Mouse (Mus musculus): ENCODE measurements around the gene Cgref1. TPM values are rescaled to one million over a fixed set of nuclear protein-coding genes. Genes with fewer than 3 reads are reported as not detected.

Gene Cgref1
- polyA plus RNA-seq, 1 experiment from 2014 or later = 9.2 TPM

GRCm38 (mm10) chr5:30944344-30944743 is 1.0 kb downstream of the Cgref1 start:
- Histone ChIP-seq H3K27ac (no peak overlapping the region), H3K4me3 (no peak overlapping the region; the same call in 1 of the 2 replicates), H3K27me3 (no peaks in the 10 kb centered on the region; the same call in none of the 2 replicates), H3K36me3 (ENCODE audit: poor library complexity, severe bottlenecking) (no peaks in the 10 kb centered on the region), H3K9ac (no peak overlapping the region), H3K4me2 (no peak overlapping the region), H3K9me3 (replicated peaks) (no peaks in the 10 kb centered on the region), H3K4me1 (peaks cover 10% of the 10 kb centered on the region)
- no peak for ATAC-seq
- WGBS = 85% methylated on average over 6 of the region's 6 CpGs

GRCm38 (mm10) chr5:30943004-30943403 is 2.4 kb downstream of the Cgref1 start:
- Histone ChIP-seq H3K9ac (no peak overlapping the region), H3K9me3 (replicated peaks) (no peaks in the 10 kb centered on the region), H3K36me3 (ENCODE audit: poor library complexity, severe bottlenecking) (no peaks in the 10 kb centered on the region), H3K27me3 (no peaks in the 10 kb centered on the region; the same call in 1 of the 2 replicates), H3K27ac (no peak overlapping the region), H3K4me2 (no peak overlapping the region), H3K4me1 (peaks cover 5% of the 10 kb centered on the region; the same call in 1 of the 2 replicates), H3K4me3 (no peak overlapping the region)
- ATAC-seq = no peak
- 87% methylated on average over 2 of the region's 2 CpGs for WGBS

GRCm38 (mm10) chr5:30934725-30935461 is 10.5 kb downstream of the Cgref1 start:
- Histone ChIP-seq H3K4me3 (no peak overlapping the region), H3K4me2 (no peak overlapping the region), H3K27ac (no peak overlapping the region), H3K36me3 (ENCODE audit: poor library complexity, severe bottlenecking) (no peaks in the 10 kb centered on the region), H3K9me3 (replicated peaks) (no peaks in the 10 kb centered on the region), H3K27me3 (no peaks in the 10 kb centered on the region), H3K4me1 (0 out of 2 replicates have a peak, but pooled peaks cover 3% of the 10 kb centered on the region), H3K9ac (no peak overlapping the region)
- WGBS = 90% methylated on average over 5 of the region's 5 CpGs
- no peak for ATAC-seq

- Histone ChIP-seq H3K4me3 (no peak overlapping the region), H3K9me3 (replicated peaks) (no peaks in the 10 kb centered on the region), H3K9ac (no peak overlapping the region), H3K36me3 (ENCODE audit: poor library complexity, severe bottlenecking) (no peaks in the 10 kb centered on the region), H3K4me1 (0 out of 2 replicates have a peak, but pooled peaks cover 3% of the 10 kb centered on the region), H3K4me2 (no peak overlapping the region), H3K27ac (no peak overlapping the region), H3K27me3 (no peaks in the 10 kb centered on the region)
- no peak for ATAC-seq
- 75% methylated on average over 5 of the region's 5 CpGs for WGBS
These were observed 11.7 kb downstream of the Cgref1 start for GRCm38 (mm10) chr5:30933705-30934104.

GRCm38 (mm10) chr5:30931378-30931777 is 14.0 kb downstream of the Cgref1 start:
- Histone ChIP-seq H3K4me3 (no peak overlapping the region), H3K9me3 (replicated peaks) (no peaks in the 10 kb centered on the region), H3K27me3 (no peaks in the 10 kb centered on the region), H3K4me1 (0 out of 2 replicates have a peak, but pooled peaks cover 3% of the 10 kb centered on the region), H3K27ac (no peak overlapping the region), H3K9ac (no peak overlapping the region), H3K4me2 (no peak overlapping the region), H3K36me3 (ENCODE audit: poor library complexity, severe bottlenecking) (no peaks in the 10 kb centered on the region)
- WGBS = 89% methylated on average over 4 of the region's 4 CpGs
- no peak for ATAC-seq

GRCm38 (mm10) chr5:30930846-30931245 is 14.5 kb downstream of the Cgref1 start:
- Histone ChIP-seq H3K4me3 (no peak overlapping the region), H3K27ac (no peak overlapping the region), H3K4me2 (no peak overlapping the region), H3K4me1 (0 out of 2 replicates have a peak, but pooled peaks cover 3% of the 10 kb centered on the region), H3K9me3 (replicated peaks) (no peaks in the 10 kb centered on the region), H3K9ac (peak overlapping the region; percentile 16; the same call in 1 of the 2 replicates), H3K27me3 (no peaks in the 10 kb centered on the region), H3K36me3 (ENCODE audit: poor library complexity, severe bottlenecking) (no peaks in the 10 kb centered on the region)
- ATAC-seq = no peak
- 80% methylated on average over 6 of the region's 6 CpGs for WGBS

- no peaks in the 10 kb centered on the region for H3K27me3 ChIP-seq
- H3K4me2 ChIP-seq = no peak overlapping the region
- H3K36me3 ChIP-seq (ENCODE audit: poor library complexity, severe bottlenecking) = no peaks in the 10 kb centered on the region
- ATAC-seq = peak; percentile 29; the same call in 1 of the 2 replicates
- 0 out of 2 replicates have a peak, but pooled peaks cover 3% of the 10 kb centered on the region for H3K4me1 ChIP-seq
- H3K9ac ChIP-seq = 0 out of 2 replicates have a peak overlapping the region, but pooled peaks have one; percentile 16
- WGBS = 51% methylated on average over 4 of the region's 4 CpGs
- no peak overlapping the region for H3K27ac ChIP-seq
- no peak overlapping the region for H3K4me3 ChIP-seq
- H3K9me3 ChIP-seq (replicated peaks) = no peaks in the 10 kb centered on the region
These were observed 15.3 kb downstream of the Cgref1 start for GRCm38 (mm10) chr5:30930121-30930520.

- peak; percentile 61; the same call in 1 of the 2 replicates for ATAC-seq
- Histone ChIP-seq H3K9ac (no peak overlapping the region), H3K27me3 (no peaks in the 10 kb centered on the region), H3K4me2 (peak overlapping the region; percentile 27), H3K4me3 (no peak overlapping the region), H3K9me3 (replicated peaks) (no peaks in the 10 kb centered on the region), H3K4me1 (0 out of 2 replicates have a peak, but pooled peaks cover 3% of the 10 kb centered on the region), H3K36me3 (ENCODE audit: poor library complexity, severe bottlenecking) (no peaks in the 10 kb centered on the region), H3K27ac (no peak overlapping the region)
- WGBS = 41% methylated on average over 7 of the region's 7 CpGs
These were observed 17.4 kb downstream of the Cgref1 start for GRCm38 (mm10) chr5:30927945-30928529.

GRCm38 (mm10) chr5:30926073-30926472 is 19.3 kb downstream of the Cgref1 start:
- Histone ChIP-seq H3K27ac (no peak overlapping the region), H3K9ac (no peak overlapping the region), H3K36me3 (ENCODE audit: poor library complexity, severe bottlenecking) (no peaks in the 10 kb centered on the region), H3K9me3 (replicated peaks) (no peaks in the 10 kb centered on the region), H3K27me3 (no peaks in the 10 kb centered on the region; the same call in 1 of the 2 replicates), H3K4me3 (no peak overlapping the region), H3K4me1 (peaks cover 19% of the 10 kb centered on the region), H3K4me2 (no peak overlapping the region)
- WGBS = 82% methylated on average over 2 of the region's 2 CpGs
- ATAC-seq = no peak

GRCm38 (mm10) chr5:30925217-30925616 is 20.2 kb downstream of the Cgref1 start:
- Histone ChIP-seq H3K4me1 (peaks cover 21% of the 10 kb centered on the region), H3K9me3 (replicated peaks) (no peaks in the 10 kb centered on the region), H3K4me2 (no peak overlapping the region), H3K36me3 (ENCODE audit: poor library complexity, severe bottlenecking) (no peaks in the 10 kb centered on the region), H3K9ac (no peak overlapping the region), H3K27ac (no peak overlapping the region), H3K27me3 (no peaks in the 10 kb centered on the region; the same call in 1 of the 2 replicates), H3K4me3 (no peak overlapping the region)
- no peak for ATAC-seq
- 92% methylated on average over 5 of the region's 5 CpGs for WGBS

GRCm38 (mm10) chr5:30924614-30925013 is 20.8 kb downstream of the Cgref1 start:
- H3K9ac ChIP-seq = no peak overlapping the region
- no peak overlapping the region for H3K4me3 ChIP-seq
- ATAC-seq = no peak
- H3K4me2 ChIP-seq = no peak overlapping the region
- WGBS = 82% methylated on average over 8 of the region's 8 CpGs
- H3K4me1 ChIP-seq = peaks cover 27% of the 10 kb centered on the region
- no peaks in the 10 kb centered on the region; the same call in 1 of the 2 replicates for H3K27me3 ChIP-seq
- no peak overlapping the region for H3K27ac ChIP-seq
- H3K9me3 ChIP-seq (replicated peaks) = no peaks in the 10 kb centered on the region
- H3K36me3 ChIP-seq (ENCODE audit: poor library complexity, severe bottlenecking) = no peaks in the 10 kb centered on the region

GRCm38 (mm10) chr5:30923119-30923518 is 22.3 kb downstream of the Cgref1 start:
- no peak for ATAC-seq
- Histone ChIP-seq H3K4me3 (no peak overlapping the region), H3K27me3 (no peaks in the 10 kb centered on the region; the same call in 1 of the 2 replicates), H3K4me2 (no peak overlapping the region), H3K36me3 (ENCODE audit: poor library complexity, severe bottlenecking) (no peaks in the 10 kb centered on the region), H3K4me1 (peaks cover 28% of the 10 kb centered on the region), H3K9me3 (replicated peaks) (no peaks in the 10 kb centered on the region), H3K9ac (no peak overlapping the region), H3K27ac (no peak overlapping the region)
- WGBS = 86% methylated on average over 6 of the region's 6 CpGs

Measured in forebrain, embryonic 13.5 days (tissue).